Mouse (Mus musculus) neural tube, embryonic 10.5 days (tissue): Measurements from ENCODE around the gene Mpc1.

Experiments used
- DNase-seq: peaks from one replicate; pipeline ENCODE4 v3.0.0-alpha.2; 2017; ENCODE audit warnings: low spot score; ENCODE audit errors: extremely low spot score

The Mpc1 gene

DNA sequence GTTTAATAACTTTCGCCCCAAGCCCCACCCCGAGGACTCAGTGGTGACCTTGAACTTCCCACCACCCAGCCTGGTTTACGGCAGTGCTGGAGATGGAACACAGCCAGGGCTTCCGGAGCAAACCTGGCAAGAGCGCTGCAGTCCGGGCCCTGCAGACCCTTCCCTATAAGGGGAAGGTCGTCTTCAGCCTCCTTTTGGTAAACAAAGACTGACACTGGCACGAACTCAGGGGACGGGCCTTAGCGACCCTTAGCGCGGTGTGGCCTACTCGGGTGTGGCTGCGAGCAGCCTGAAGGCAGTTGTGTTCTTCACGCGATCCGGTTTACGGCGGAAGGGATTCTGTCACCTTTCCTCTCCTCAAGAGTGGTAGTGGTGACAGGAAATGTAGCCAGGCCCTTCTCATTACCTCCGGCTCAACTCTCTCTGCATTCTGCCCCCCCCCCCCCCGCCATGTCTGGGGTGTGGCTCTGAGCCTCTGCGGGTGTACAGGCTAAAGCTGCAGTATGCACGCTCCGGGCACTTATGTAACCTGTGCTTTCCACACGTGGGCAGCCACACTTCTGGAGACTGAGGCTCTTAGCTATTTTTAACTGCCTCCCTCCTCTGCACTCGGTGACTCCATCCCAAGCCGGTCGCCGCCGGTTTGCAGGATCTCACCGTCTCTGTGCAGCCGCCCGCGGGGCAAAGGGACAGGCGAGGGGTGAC lies at the start of gene Mpc1:
Gene Mpc1, plus strand, starts transcription at position 84 of the 705 bp plus-strand sequence.
- peak; percentile 65 for DNase-seq

DNA sequence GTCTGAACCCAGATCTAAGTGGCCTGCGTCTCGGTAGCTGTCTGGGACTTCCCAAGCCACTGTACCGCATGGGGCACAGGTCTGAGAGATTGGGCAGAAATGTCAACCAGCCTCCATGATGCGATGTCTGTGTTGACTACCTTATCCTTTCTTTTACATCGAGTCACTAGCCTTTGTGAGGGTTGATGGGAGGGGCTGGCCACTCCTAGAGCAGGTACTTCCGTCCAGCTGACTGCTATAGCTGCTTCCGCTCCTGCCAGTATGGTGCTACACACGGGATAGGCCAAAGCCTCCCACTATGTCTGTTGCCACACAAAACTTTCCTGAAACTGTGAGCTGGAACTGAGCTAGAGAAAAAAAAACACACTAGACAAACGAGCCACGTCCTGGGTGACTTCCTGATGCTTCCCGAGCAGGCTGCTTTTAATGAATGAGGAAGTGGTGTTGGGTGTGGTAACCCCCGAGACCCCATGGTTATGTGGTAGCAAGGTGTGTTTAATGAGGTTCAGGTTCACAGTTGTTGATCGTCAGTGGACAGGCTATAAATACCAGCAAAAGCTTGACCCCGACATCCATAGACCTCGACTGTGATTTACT lies 49.0 kb upstream of the Mpc1 start:
- no peak for DNase-seq

GRCm38 (mm10) chr17:8234537-8234936 lies 48.2 kb upstream of the Mpc1 start:
- DNase-seq = no peak

DNA sequence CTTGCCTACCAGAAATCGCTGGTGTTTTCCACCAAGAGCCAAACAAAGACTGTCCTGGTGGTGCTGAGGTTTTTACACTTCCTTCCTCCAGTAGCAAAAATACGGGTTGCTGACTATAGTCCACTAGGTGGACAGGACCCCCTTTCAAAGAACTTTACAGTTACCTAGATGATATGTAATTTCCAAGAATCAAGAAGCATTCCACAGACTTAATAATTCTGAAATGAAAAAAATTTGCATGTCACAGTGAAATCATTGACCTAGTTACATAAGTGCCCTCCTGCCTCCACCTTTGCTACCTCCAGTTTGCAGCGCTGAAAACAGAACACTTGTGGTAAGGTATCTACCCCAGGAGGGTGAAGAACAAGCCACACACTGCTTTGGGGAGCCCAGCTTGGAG lies 47.0 kb upstream of the Mpc1 start, which contains the start of gene Ccr6:
Gene Ccr6, plus strand, starts transcription at position 301 of the 400 bp plus-strand sequence.
- no peak for DNase-seq

DNA sequence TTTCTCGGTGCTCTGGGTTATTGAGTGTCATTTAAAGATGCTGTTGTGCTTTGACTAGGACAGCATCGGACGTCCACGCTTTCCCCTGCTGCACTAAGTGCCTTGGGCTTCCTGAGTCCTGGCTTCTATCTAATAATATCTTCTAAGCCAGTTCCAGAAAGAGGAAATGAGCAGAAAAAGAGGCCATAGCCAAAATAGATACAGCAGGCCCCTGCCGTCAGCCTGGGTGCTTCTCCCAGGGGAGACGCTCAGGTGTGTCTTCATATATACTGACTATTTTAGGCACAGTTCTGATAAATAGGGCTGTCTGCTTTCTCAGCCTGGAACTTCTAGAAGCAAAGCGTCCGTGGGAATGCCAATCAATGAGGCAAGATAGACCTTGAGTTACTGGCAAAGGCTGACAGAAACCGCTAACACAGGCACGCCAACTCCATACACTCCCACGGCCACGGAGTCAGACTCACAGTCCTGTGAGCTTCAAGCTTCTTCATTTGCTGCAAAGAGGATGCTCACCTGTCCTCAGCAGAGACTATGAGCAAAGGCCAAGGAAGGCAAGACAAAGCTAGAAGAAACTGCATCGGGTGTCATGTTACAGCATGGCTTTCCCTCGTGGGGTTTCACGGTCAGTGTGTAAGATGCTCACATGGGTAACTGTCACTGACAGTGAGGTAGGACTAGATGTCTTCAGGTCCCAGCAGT lies 44.5 kb upstream of the Mpc1 start:
- no peak for DNase-seq

DNA sequence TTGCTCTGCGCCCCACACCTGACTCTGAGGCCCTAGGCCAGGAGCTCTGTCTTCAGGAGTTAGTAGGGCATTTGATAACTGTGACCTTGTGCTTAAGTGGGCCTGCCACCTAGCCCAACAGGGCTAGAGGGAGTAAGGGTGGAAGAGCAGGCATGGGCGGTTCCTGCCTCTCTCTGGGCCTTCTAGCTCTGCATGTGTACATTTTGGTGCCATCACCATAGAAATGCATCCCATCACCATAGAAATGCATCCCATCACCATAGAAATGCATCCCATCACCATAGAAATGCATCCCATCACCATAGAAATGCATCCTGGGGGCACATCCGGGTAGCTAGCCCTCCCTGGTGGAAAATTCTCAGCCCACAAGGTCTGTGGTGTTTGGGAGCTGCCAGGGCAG lies 43.1 kb upstream of the Mpc1 start:
- DNase-seq = no peak

DNA sequence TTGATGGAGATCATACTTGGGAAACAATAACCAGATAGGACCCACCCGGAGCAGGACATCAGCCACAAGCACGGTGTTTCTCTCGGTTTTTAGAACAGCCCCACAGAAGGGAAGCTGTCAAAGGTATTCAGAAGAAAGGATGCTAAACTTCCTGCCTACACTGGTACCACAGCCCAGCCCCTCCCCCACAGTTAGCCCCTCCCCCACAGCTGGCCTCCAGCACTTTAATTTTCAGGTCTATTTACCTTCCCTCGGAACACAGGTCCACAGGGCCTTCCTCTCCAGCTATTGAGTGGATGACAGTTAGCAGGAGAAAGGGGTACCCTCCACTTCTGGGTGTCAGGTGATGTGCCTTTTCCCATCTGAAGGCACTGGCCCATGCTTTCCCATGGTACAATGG lies 42.2 kb upstream of the Mpc1 start:
- no peak for DNase-seq

DNA sequence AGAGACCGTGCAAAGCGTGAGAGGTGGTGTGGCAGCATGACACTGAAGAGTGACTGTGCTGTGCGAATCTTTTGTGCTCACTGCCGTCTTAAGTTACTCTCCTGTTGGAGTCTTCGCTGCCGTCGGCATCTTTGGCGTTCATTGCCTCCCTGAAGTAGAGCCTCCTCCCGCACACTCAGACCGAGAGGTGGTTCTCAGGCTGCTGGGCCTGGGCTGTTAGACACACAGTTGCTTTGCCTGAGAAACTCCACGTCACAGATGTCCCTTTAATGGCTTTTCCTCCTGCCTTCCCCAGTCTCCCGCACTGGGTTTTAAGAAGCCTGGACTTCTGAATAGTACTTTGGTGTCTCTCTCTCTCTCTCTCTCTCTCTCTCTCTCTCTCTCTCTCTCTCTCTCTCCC lies 41.1 kb upstream of the Mpc1 start:
- no peak for DNase-seq

GRCm38 (mm10) chr17:8242186-8242585 lies 40.5 kb upstream of the Mpc1 start:
- no peak for DNase-seq

DNA sequence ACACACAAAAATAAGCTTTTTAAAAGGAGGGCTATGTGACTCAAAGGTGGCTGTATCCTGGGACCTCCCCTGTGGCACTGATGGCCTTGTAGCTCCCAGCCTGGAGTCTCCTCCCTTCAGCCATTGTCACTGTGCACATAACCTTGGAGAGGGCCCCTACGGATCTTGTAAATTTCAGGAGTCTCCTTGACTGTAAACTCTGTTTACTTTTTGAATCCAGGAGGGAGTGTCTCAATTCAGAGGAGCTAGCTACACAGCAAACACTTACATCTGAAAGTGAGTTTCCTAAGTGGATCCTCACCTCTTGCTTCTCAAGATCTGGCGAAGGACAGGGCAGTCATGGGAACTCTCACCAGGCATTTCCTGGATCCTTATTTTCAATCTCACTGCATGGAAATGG lies 38.6 kb upstream of the Mpc1 start:
- DNase-seq = no peak

- DNase-seq = no peak
These were observed 36.5 kb upstream of the Mpc1 start for GRCm38 (mm10) chr17:8246102-8246754.

GRCm38 (mm10) chr17:8251704-8252103 lies 31.0 kb upstream of the Mpc1 start:
- DNase-seq = no peak

DNA sequence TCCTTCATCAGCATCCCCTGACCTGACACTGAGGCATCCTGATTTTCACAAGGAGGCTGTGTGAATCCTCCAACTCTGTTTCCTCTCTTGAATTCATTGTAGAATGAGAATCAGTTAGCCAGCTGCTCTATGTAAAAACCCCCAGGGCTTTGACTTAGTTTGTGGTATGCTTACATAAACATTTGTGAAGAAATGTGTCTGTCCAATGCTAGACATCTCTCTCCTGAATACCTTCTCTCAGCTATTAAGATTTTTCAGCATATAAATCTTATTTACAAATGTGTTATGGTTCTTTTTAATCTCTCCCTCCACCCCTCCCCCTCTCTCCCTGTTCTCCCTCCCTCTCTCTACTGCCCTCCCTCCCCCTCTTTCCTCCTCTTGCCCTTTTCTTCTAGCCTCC lies 28.4 kb upstream of the Mpc1 start:
- DNase-seq = no peak

GRCm38 (mm10) chr17:8254914-8255313 lies 27.8 kb upstream of the Mpc1 start:
- DNase-seq = no peak

GRCm38 (mm10) chr17:8255583-8255982 lies 27.1 kb upstream of the Mpc1 start:
- DNase-seq = no peak

DNA sequence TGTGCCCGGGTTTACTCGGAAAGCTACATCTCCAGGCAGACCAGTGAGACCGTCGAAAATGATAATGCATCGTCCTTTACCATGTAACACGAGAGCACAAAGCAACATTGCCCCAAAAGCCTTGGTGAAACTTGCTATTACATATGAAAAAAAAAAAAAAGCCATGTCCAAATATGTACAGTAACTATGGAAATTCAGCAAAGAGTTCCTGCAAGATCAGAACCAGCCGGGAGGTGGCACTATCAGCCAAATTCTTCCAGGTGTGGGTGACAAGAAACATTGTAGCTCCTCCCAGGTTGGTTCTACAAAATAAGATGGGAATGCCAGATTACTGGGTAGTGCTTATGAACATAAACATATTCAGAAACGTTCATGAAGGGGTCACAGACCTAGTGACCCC lies 25.7 kb upstream of the Mpc1 start:
- DNase-seq = no peak

DNA sequence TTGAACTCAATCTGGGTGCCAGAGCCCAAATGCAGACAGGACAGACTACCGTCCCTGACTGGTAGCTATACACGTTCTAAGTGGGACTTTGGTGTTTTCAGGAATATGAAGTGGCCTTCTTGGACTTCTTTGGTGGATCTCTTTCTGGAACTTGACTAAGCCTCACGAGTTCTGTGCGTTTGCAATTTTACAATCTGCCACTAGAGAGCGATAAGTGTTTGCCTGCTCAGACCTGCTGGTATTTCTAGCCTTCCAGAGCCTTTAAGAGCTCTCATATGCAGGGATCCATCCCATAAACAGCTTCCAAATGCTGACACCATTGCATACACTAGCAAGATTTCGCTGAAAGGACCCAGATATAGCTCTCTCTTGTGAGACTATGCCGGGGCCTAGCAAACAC lies 18.1 kb upstream of the Mpc1 start:
- peak; percentile 41 for DNase-seq

- no peak for DNase-seq
These were observed 10.5 kb upstream of the Mpc1 start for GRCm38 (mm10) chr17:8272054-8272749.

DNA sequence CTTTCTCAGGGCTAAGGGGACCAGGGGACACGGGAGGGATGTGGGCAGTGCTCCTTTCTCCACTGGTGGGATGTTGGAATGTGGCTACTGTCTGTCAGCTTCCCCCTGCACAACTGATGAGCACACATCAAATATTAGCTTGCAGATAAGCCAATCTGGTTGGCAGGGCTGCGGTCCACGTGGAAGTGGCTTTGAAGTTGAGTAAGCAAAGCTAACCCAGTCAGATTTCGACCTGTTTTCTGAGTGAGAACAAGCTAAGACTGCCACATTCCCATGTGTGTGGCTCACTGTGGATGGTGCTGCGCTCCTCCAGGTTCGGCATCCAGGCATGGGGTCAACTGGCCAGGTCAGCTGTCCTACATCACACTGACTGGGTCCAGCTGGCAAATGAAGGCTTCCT lies 9.8 kb upstream of the Mpc1 start:
- no peak for DNase-seq

DNA sequence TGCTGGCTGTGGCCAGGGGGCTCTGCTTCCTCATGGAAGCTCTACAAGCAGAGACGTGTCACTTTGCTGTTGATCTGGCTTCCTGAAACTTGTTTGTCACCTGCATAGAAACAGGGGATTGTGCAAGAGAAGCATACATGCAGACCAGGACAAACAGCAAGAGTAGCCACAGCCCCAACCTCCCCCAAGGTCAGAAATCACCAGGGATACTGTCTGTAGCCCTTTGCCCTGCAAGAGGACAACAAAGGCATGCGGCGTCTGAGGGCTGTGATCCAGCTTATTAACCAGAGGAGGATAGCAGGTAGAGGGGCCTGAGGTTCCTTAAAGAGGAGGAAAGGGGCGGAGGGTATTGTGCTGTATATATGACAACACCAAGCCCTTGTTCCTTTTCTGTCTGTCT lies 6.6 kb upstream of the Mpc1 start:
- no peak for DNase-seq

GRCm38 (mm10) chr17:8276680-8277079 lies 6.0 kb upstream of the Mpc1 start:
- no peak for DNase-seq

DNA sequence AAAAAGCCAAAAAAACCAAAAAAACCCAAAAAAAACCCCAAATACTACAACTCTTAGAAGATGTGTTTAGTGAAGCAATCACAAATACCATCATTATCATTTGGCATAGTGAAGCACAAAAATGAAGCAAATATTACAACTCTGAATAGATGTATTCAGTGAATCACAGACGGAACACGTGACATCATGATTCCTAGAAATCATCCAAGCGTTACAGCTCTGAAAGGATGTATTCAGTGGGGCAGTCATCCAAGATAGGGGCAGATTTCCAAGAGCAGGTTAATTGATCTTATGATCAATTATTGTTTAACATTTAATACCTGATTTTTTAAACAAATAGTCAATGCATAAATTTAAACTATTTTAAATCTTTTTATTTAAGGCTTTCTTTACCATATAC lies 5.4 kb upstream of the Mpc1 start:
- no peak for DNase-seq
